Mouse (Mus musculus) CH12.LX (cell line): ENCODE results near the gene Cd300c.

ENCODE experiments used
- CTCF ChIP-seq, 2 experiments: IDR thresholded peaks in 1 of 2; conservative IDR thresholded peaks in 1 of 2; 2 replicates each; pipeline ENCODE4 v1.5.1; 2011 to 2012; ENCODE audit warnings: low read depth in 2 of 2, low read length in 2 of 2, improper control_type of control experiment in 1 of 2, inconsistent platforms in 1 of 2, mild to moderate bottlenecking in 1 of 2, moderate library complexity in 1 of 2
- TCF12 ChIP-seq: IDR thresholded peaks from 2 replicates; pipeline ENCODE4 v1.6.1; 2014; ENCODE audit warnings: low read depth, mild to moderate bottlenecking, inconsistent platforms, low read length, improper control_type of control experiment
- UBTF ChIP-seq: IDR thresholded peaks from 2 replicates; pipeline ENCODE4 v1.6.1; 2012; ENCODE audit warnings: low read depth, mild to moderate bottlenecking, inconsistent platforms, low read length, improper control_type of control experiment, moderate library complexity

DNA sequence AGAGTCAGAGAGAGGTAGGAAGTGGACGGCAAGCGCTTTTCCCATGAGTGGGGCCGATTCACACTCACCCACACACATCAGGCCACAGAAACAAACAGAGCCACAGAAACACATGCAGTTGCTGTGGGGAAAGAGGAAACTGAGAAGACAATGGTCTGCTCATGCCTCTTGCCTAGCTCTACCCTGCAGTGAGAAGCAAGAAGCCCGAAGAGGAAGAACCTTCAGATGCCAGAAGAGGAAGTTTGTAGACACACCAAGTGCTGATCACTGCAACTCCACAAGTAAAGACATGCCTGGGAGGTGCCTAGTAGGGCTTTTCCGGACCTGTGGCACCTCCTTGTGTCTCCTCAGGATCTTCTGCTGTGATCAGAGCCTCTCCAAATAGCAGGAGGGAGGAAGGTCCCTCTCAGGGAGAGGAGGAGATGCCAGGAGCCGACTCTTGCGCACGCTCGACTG, at the start of gene Cd300c:
- TF ChIP-seq TCF12: no peak
- no peak for TF ChIP-seq UBTF
- TF ChIP-seq CTCF (conservative IDR thresholded peaks at IDR 0.05 in 1 of 2, IDR thresholded peaks at IDR 0.05 in 1 of 2; ENCODE audit: low read depth in 2 of 2, low read length in 2 of 2): no peak
